ENCODE assay signal across 8 mouse cellular contexts in genomic region chr14:55113975-55114645, GRCm38 (mm10). TPM values are rescaled to one million over a fixed set of nuclear protein-coding genes. Genes with fewer than 3 reads are reported as not detected.
DNase-seq lines count a peak whose midpoint lies in the region; ATAC-seq lines count a peak whose summit lies in the region.

No protein-coding gene starts in this region.

- no peaks in the 10 kb centered on the region for H3K36me3 ChIP-seq in lung, embryonic 15.5 days
- H3K36me3 ChIP-seq in forebrain, embryonic 10.5 days (replicated peaks) = no peaks in the 10 kb centered on the region

- intact Hi-C loops in left cerebral cortex, postnatal 4 days (cut with DNase I) = no loop called here

- H3K27ac ChIP-seq in lung, embryonic 15.5 days = no peak overlapping the region
- H3K27ac ChIP-seq in forebrain, embryonic 10.5 days = no peak overlapping the region

- peak overlapping the region; percentile 55 for H3K4me3 ChIP-seq in lung, embryonic 15.5 days
- peak overlapping the region; percentile 76 for H3K4me3 ChIP-seq in forebrain, embryonic 10.5 days

- H3K4me2 ChIP-seq in lung, embryonic 15.5 days = peak overlapping the region; percentile 100

- no peak overlapping the region for H3K9ac ChIP-seq in lung, embryonic 15.5 days

- ATAC-seq in lung, embryonic 15.5 days (ENCODE audit: borderline replicate concordance, extremely low read depth, low FRiP score, low TSS enrichment) = no peak
- ATAC-seq in frontal cortex, adult (ENCODE audit: low TSS enrichment) = no peak

- peaks cover 81% of the 10 kb centered on the region for H3K27me3 ChIP-seq in lung, embryonic 15.5 days
- peaks cover 95% of the 10 kb centered on the region for H3K27me3 ChIP-seq in forebrain, embryonic 10.5 days (ENCODE audit: poor library complexity, severe bottlenecking)

- 7% methylated on average over 26 of the region's 26 CpGs for WGBS in lung, embryonic 15.5 days
- WGBS in forebrain, embryonic 10.5 days = 12% methylated on average over 26 of the region's 26 CpGs

- peak; percentile 47 for DNase-seq in adrenal gland, postnatal 25 days
- no peak for DNase-seq in adrenal gland, adult 2 months
- no peak for DNase-seq in lung, postnatal 25 days (ENCODE audit: low spot score)
- no peak for DNase-seq in forebrain, embryonic 10.5 days (ENCODE audit: extremely low spot score, low spot score)
- DNase-seq in left cerebral cortex, postnatal 4 days = peak; percentile 50
- DNase-seq in naive thymus-derived CD4-positive, alpha-beta T cell, adult 2 months (ENCODE audit: low read depth) = peak; percentile 51

- peaks cover 35% of the 10 kb centered on the region for H3K4me1 ChIP-seq in lung, embryonic 15.5 days
- H3K4me1 ChIP-seq in forebrain, embryonic 10.5 days = peaks cover 52% of the 10 kb centered on the region

- H3K9me3 ChIP-seq in lung, embryonic 15.5 days = no peaks in the 10 kb centered on the region
- H3K9me3 ChIP-seq in forebrain, embryonic 10.5 days = no peaks in the 10 kb centered on the region

RNA-seq across cellular contexts. Expression of gene Jph4, which starts 2.6 kb away (rescaled TPM):
- 3.8 and 6.6 TPM in 2 replicates for total RNA-seq in adrenal gland, postnatal 25 days (2021)
- total RNA-seq in adrenal gland, adult 2 months (2021) = 1 to 10 TPM; 2.5 to 3.0 TPM
- 4.0 and 6.8 TPM in 2 replicates for polyA plus RNA-seq in adrenal gland, adult 2 months (2012; rRNA removed)
- 0.33 and 0.37 TPM in 2 replicates for polyA plus RNA-seq in lung, embryonic 15.5 days (2015; fragmentation: Nextera tagmentation; extraction: Ambion mirVana)
- 0.31 and 0.56 TPM in 2 replicates for polyA plus RNA-seq in forebrain, embryonic 10.5 days (2016; fragmentation: Nextera tagmentation; extraction: Ambion mirVana)
- 100 to 1,000 TPM; 366 to 399 TPM for total RNA-seq in left cerebral cortex, postnatal 4 days (2021)

RNA-seq across cellular contexts. Expression of gene Ap1g2, which starts 7.7 kb away (rescaled TPM):
- 27.4 and 32.8 TPM in 2 replicates for total RNA-seq in adrenal gland, postnatal 25 days (2021)
- 10 to 100 TPM; 21.9 to 24.8 TPM for total RNA-seq in adrenal gland, adult 2 months (2021)
- polyA plus RNA-seq in adrenal gland, adult 2 months (2012; rRNA removed) = 27.3 and 30.3 TPM in 2 replicates
- polyA plus RNA-seq in lung, embryonic 15.5 days (2015; fragmentation: Nextera tagmentation; extraction: Ambion mirVana) = 17.2 and 18.9 TPM in 2 replicates
- polyA plus RNA-seq in forebrain, embryonic 10.5 days (2016; fragmentation: Nextera tagmentation; extraction: Ambion mirVana) = 16.4 and 18.5 TPM in 2 replicates
- 10 to 100 TPM; 25.8 to 31.4 TPM for total RNA-seq in left cerebral cortex, postnatal 4 days (2021)

RNA-seq across cellular contexts. Expression of gene Thtpa, which starts 19.5 kb away (rescaled TPM):
- 16.2 and 21.6 TPM in 2 replicates for total RNA-seq in adrenal gland, postnatal 25 days (2021)
- 10 to 100 TPM; 11.6 to 21.6 TPM for total RNA-seq in adrenal gland, adult 2 months (2021)
- polyA plus RNA-seq in adrenal gland, adult 2 months (2012; rRNA removed) = 6.0 and 6.7 TPM in 2 replicates
- polyA plus RNA-seq in lung, embryonic 15.5 days (2015; fragmentation: Nextera tagmentation; extraction: Ambion mirVana) = 22.0 and 22.9 TPM in 2 replicates
- polyA plus RNA-seq in forebrain, embryonic 10.5 days (2016; fragmentation: Nextera tagmentation; extraction: Ambion mirVana) = 30.5 and 31.4 TPM in 2 replicates
- total RNA-seq in left cerebral cortex, postnatal 4 days (2021) = 10 to 100 TPM; 34.7 to 35.7 TPM

RNA-seq across cellular contexts. Expression of gene Zfhx2, which starts 22.0 kb away (rescaled TPM):
- 9.1 and 9.9 TPM in 2 replicates for total RNA-seq in adrenal gland, postnatal 25 days (2021)
- 1 to 10 TPM; 6.3 to 7.3 TPM for total RNA-seq in adrenal gland, adult 2 months (2021)
- 3.0 and 4.2 TPM in 2 replicates for polyA plus RNA-seq in adrenal gland, adult 2 months (2012; rRNA removed)
- polyA plus RNA-seq in lung, embryonic 15.5 days (2015; fragmentation: Nextera tagmentation; extraction: Ambion mirVana) = 4.2 and 4.3 TPM in 2 replicates
- 8.1 and 9.2 TPM in 2 replicates for polyA plus RNA-seq in forebrain, embryonic 10.5 days (2016; fragmentation: Nextera tagmentation; extraction: Ambion mirVana)
- total RNA-seq in left cerebral cortex, postnatal 4 days (2021) = 10 to 100 TPM; 28.2 to 29.4 TPM

Comparison
In these comparisons a context has a peak if more than half of its experiments do, and no peak if none do; other contexts are left out.
1. DNase-seq: peak in adrenal gland, postnatal 25 days (single experiment), left cerebral cortex, postnatal 4 days (single experiment) and naive thymus-derived CD4-positive, alpha-beta T cell, adult 2 months (single experiment); none in adrenal gland, adult 2 months (single experiment), lung, postnatal 25 days (single experiment) and forebrain, embryonic 10.5 days (single experiment).
2. RNA of gene Jph4, which starts 2.6 kb away (total RNA-seq): 366 to 399 TPM in left cerebral cortex, postnatal 4 days; 3.8 to 6.6 TPM in adrenal gland, postnatal 25 days and 2.5 to 3.0 TPM in adrenal gland, adult 2 months; every median in the first group is over 10 times any median in the second.